Mouse (Mus musculus) retina, embryonic 14.5 days (tissue): ENCODE measurements at regions not wholly inside any gene's neighbourhood (a gene's known extent, or its start where the extent isn't known, plus 50 kb on each side); places are given as distances from the start of the nearest gene placed in this dataset.
"Not testable (repeated sequence)": the region's sequence is repeated elsewhere in the genome, so short reads cannot be mapped to it uniquely, and the experiment has no call there.

Experiments used
- DNase-seq: peaks from one replicate; pipeline ENCODE4 v3.0.0-alpha.2; 2015; ENCODE audit warnings: low spot score

DNA sequence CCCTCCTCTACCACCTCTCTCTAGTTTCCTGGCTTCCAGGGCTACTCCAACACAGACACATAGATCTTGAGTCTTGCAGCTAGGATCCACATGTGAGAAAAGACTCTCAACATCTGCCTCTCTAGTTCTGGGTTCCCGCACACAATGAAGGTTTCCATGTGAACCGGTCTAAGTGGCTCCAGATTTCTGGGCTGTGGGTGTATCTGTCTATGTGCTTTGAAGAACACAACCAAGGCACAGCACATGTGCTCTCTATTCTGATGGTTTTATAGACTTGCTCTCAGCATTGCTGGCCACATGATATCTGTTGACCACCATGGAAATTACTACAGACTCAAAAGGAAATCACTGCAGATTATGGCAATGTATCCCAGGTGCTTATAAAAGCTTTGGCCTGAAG, 972.4 kb downstream of the Defb40 start:
- DNase-seq: no peak

DNA sequence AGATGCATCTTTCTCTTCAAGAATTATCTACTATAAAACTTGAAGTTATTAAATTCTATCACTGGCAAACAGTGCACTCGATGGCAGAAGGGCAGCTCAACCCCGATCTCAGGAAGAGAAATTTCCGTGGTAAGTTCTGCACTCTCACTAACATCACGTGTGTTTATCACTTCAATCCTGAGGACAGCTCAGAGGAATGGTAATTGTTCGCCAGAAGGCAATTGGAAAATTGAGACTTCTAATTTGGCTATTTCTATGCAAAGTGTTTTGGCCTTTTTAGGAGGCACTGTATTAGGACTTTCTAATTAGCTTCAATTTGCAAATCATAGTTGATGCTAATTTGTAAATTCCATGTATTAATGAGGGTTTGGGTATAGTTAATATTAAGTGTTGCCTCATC, 977.3 kb downstream of the Defb40 start:
- no peak for DNase-seq

- DNase-seq: no peak
These were observed 993.3 kb downstream of the Defb40 start for GRCm38 (mm10) chr8:17984779-17985178.

DNA sequence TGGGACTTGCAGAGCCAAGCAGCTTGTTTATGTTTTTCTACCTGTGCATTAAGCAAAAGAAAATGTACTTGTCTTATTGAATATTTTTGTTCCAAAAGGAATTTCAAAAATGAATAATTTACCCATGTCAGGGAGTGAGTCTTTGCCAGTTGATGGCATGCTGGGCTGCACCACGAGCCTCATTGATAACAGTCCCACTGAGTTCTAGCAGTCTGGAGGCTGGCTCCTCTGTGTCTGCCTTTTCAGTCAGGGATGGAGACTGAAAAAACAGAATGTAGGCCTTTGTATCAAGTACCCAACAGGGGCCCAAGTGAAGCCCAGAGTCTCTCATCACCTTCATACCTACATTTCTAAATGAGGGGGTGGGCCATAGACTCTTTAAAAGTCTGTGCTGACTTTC, 1029.2 kb downstream of the Defb40 start:
- peak; percentile 13 for DNase-seq

- peak; percentile 12 for DNase-seq
These were observed 1029.8 kb downstream of the Defb40 start for GRCm38 (mm10) chr8:17948053-17948834.

- DNase-seq: no peak
These were observed 1043.4 kb downstream of the Defb40 start for GRCm38 (mm10) chr8:17934696-17935095.

DNA sequence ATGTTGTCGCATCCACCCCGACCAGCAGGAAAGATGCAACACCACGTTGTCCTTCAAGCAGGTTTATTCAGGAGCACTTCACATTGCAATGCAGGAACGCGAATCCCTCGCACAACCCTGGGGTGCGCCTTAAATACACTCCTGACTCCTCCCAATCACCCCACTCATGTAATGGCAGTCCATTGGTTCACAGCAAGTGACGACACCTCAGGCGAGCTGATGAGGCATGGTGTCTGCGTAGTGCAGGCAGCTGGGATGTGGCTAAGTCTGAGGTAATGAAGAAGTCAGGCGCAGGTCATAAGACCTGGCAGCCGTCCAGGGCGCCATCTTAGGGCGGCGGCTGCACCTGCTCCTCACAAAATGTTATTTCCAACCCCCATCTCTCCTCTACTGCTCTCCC, 1068.7 kb downstream of the Defb40 start:
- DNase-seq: no peak

GRCm38 (mm10) chr8:17888598-17888997, 1089.5 kb downstream of the Defb40 start:
- not testable (repeated sequence) for DNase-seq

DNA sequence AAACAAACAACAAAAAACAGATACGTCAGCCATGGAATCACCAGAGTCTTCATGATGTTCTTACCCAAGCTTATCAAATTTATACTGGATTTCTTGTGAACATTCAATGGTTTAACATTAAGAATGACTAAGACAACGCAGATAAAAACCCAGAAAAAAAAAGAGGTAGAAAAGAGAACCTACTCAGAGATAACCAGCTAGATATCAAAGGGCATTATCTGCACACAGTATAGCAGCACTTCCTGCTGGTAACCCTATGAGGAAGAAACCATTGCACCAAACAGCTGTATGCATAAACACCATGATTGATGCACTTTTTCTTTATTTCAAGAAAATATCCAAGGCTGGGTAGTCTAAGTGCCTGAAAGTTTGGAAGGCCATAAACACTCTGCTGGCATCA, 1114.7 kb downstream of the Defb40 start:
- no peak for DNase-seq
